Mouse (Mus musculus): Measurements from ENCODE around the gene Epsti1. TPM values are rescaled to one million over a fixed set of nuclear protein-coding genes. Genes with fewer than 3 reads are reported as not detected.

Epsti1 gene
- 116 TPM for polyA plus RNA-seq (2017; shearing (Covaris generic))

GRCm38 (mm10) chr14:77904171-77904762 lies at the start of gene Epsti1:
Gene Epsti1, plus strand, starts transcription at chr14:77904239.

GRCm38 (mm10) chr14:77874304-77875241 lies 29.5 kb upstream of the Epsti1 start, which contains the start of gene Dnajc15:
Gene Dnajc15, minus strand, starts transcription at chr14:77875125.

Other genes starting within 250 kb of the Epsti1 start
- gene Dnajc15, start 29.1 kb upstream of the Epsti1 start, polyA plus RNA-seq (2017; shearing (Covaris generic)) = 151 TPM
- not detected for gene Fam216b, start 184.8 kb downstream of the Epsti1 start, polyA plus RNA-seq (2017; shearing (Covaris generic))